Mouse (Mus musculus) testis, adult 2 months (tissue): Measurements from ENCODE around the gene Smim14. TPM values are rescaled to one million over a fixed set of nuclear protein-coding genes. Genes with fewer than 3 reads are reported as not detected.
A peak's percentile ranks its signal among the peaks of the same experiment; 100 is the strongest.

Source experiments
- H3K27ac ChIP-seq: fragments of 200-500 bp; 2 replicates; pipeline ENCODE4 v1.5.1; 2012; ENCODE audit warnings: low read depth, low read length; ENCODE audit not compliant: control insufficient read depth, insufficient read depth
- H3K27me3 ChIP-seq: fragments of 200-500 bp; 2 replicates; pipeline ENCODE4 v1.6.1; 2012; ENCODE audit warnings: mild to moderate bottlenecking, low read length, moderate library complexity; ENCODE audit not compliant: control insufficient read depth, insufficient read depth
- H3K36me3 ChIP-seq: fragments of 200-500 bp; 2 replicates; pipeline ENCODE4 v1.6.1; 2012; ENCODE audit warnings: mild to moderate bottlenecking, low read length; ENCODE audit not compliant: control insufficient read depth, insufficient read depth
- H3K4me1 ChIP-seq: fragments of 200-500 bp; 2 replicates; pipeline ENCODE4 v1.6.1; 2012; ENCODE audit warnings: low read length; ENCODE audit not compliant: control insufficient read depth, insufficient read depth
- H3K4me3 ChIP-seq: fragments of 200-500 bp; 2 replicates; pipeline ENCODE4 v1.5.1; 2012; ENCODE audit warnings: low read depth, mild to moderate bottlenecking, low read length, moderate library complexity, mixed read lengths; ENCODE audit not compliant: control insufficient read depth
- CTCF ChIP-seq: fragments of 200-500 bp; IDR thresholded peaks from 2 replicates; pipeline ENCODE4 v1.5.1; 2012; ENCODE audit warnings: low read depth, mild to moderate bottlenecking, inconsistent platforms, low read length, moderate library complexity; ENCODE audit not compliant: control insufficient read depth, insufficient read depth, insufficient replicate concordance
- POLR2A ChIP-seq: fragments of 200-500 bp; IDR thresholded peaks from 2 replicates; pipeline ENCODE4 v1.6.1; 2012; ENCODE audit warnings: low read depth, mild to moderate bottlenecking, inconsistent platforms, low read length, moderate library complexity; ENCODE audit not compliant: control insufficient read depth
- polyA plus RNA-seq: library from polyadenylated mRNA; depleted of rRNA; stranded (reverse); fragments of >200 nt; gene quantifications from 2 replicates; pipeline ENCODE4 v1.2.3, GENCODE M21; 2012

Gene Smim14
- polyA plus RNA-seq, 1 experiment: 131 TPM

GRCm38 (mm10) chr5:65557109-65557508 is 20.1 kb upstream of the Smim14 start:
- TF ChIP-seq CTCF: no peak
- TF ChIP-seq POLR2A: no peak
- Histone ChIP-seq H3K27me3 (no peaks in the 10 kb centered on the region), H3K27ac (no peak overlapping the region), H3K4me3 (no peak overlapping the region), H3K36me3 (no peaks in the 10 kb centered on the region), H3K4me1 (no peaks in the 10 kb centered on the region)

GRCm38 (mm10) chr5:65549677-65550076 is 12.7 kb upstream of the Smim14 start:
- Histone ChIP-seq H3K4me1 (peaks cover 3% of the 10 kb centered on the region; the same call in 1 of the 2 replicates), H3K4me3 (no peak overlapping the region), H3K27me3 (no peaks in the 10 kb centered on the region), H3K27ac (no peak overlapping the region), H3K36me3 (no peaks in the 10 kb centered on the region)
- TF ChIP-seq CTCF (no peak), POLR2A (no peak)

- Histone ChIP-seq H3K4me3 (no peak overlapping the region), H3K36me3 (no peaks in the 10 kb centered on the region), H3K27me3 (no peaks in the 10 kb centered on the region), H3K4me1 (peaks cover 2% of the 10 kb centered on the region; the same call in 1 of the 2 replicates), H3K27ac (no peak overlapping the region)
- TF ChIP-seq POLR2A (no peak), CTCF (no peak)
These were observed 7.6 kb upstream of the Smim14 start for GRCm38 (mm10) chr5:65544616-65545015.

GRCm38 (mm10) chr5:65543491-65543890 is 6.5 kb upstream of the Smim14 start:
- H3K27me3 ChIP-seq: no peaks in the 10 kb centered on the region
- H3K36me3 ChIP-seq: no peaks in the 10 kb centered on the region
- no peaks in the 10 kb centered on the region; the same call in 1 of the 2 replicates for H3K4me1 ChIP-seq
- TF ChIP-seq POLR2A (no peak), CTCF (no peak)
- no peak overlapping the region for H3K4me3 ChIP-seq
- H3K27ac ChIP-seq: no peak overlapping the region

GRCm38 (mm10) chr5:65541889-65542288 is 4.9 kb upstream of the Smim14 start:
- no peak overlapping the region for H3K4me3 ChIP-seq
- H3K27me3 ChIP-seq: no peaks in the 10 kb centered on the region
- H3K36me3 ChIP-seq: no peaks in the 10 kb centered on the region
- no peak overlapping the region for H3K27ac ChIP-seq
- TF ChIP-seq POLR2A: no peak
- no peak for TF ChIP-seq CTCF
- H3K4me1 ChIP-seq: no peaks in the 10 kb centered on the region; the same call in 1 of the 2 replicates

GRCm38 (mm10) chr5:65539786-65540185 is 2.8 kb upstream of the Smim14 start:
- H3K27ac ChIP-seq: no peak overlapping the region
- H3K4me1 ChIP-seq: no peaks in the 10 kb centered on the region; the same call in 1 of the 2 replicates
- H3K4me3 ChIP-seq: no peak overlapping the region
- TF ChIP-seq CTCF (no peak), POLR2A (no peak)
- H3K27me3 ChIP-seq: no peaks in the 10 kb centered on the region
- no peaks in the 10 kb centered on the region for H3K36me3 ChIP-seq

GRCm38 (mm10) chr5:65538829-65539228 is 1.8 kb upstream of the Smim14 start:
- Histone ChIP-seq H3K4me1 (no peaks in the 10 kb centered on the region; the same call in 1 of the 2 replicates), H3K36me3 (no peaks in the 10 kb centered on the region), H3K27ac (no peak overlapping the region), H3K4me3 (no peak overlapping the region), H3K27me3 (no peaks in the 10 kb centered on the region)
- no peak for TF ChIP-seq POLR2A
- TF ChIP-seq CTCF: no peak

GRCm38 (mm10) chr5:65538121-65538520 is 1.1 kb upstream of the Smim14 start:
- peak overlapping the region; percentile 99 for H3K27ac ChIP-seq
- TF ChIP-seq CTCF: no peak
- TF ChIP-seq POLR2A: no peak

More at GRCm38 (mm10) chr5:65538121-65538520, 1.1 kb upstream of the Smim14 start:
- H3K36me3 ChIP-seq: no peaks in the 10 kb centered on the region
- peak overlapping the region; percentile 100 for H3K4me3 ChIP-seq
- no peaks in the 10 kb centered on the region for H3K27me3 ChIP-seq
- H3K4me1 ChIP-seq: no peaks in the 10 kb centered on the region; the same call in 1 of the 2 replicates
